Mouse (Mus musculus): ENCODE measurements around the gene Ttc9b. TPM values are rescaled to one million over a fixed set of nuclear protein-coding genes. Genes with fewer than 3 reads are reported as not detected.

Ttc9b gene
- total and polyA plus RNA-seq, 2 experiments from 2014 or later = 124 to 132 TPM

- no peaks in the 10 kb centered on the region for H3K36me3 ChIP-seq (ENCODE audit: insufficient read depth, low read length)
- DNase-seq (ENCODE audit: low spot score) (no peak), ATAC-seq (no peak)
- 0 out of 2 replicates have a peak, but pooled peaks cover under 1% of the 10 kb centered on the region for H3K4me1 ChIP-seq (ENCODE audit: insufficient read depth, low read length)
- no peak overlapping the region for H3K4me2 ChIP-seq (ENCODE audit: low read depth, low read length)
- no peak overlapping the region for H3K27ac ChIP-seq
- no peak overlapping the region for H3K4me3 ChIP-seq (ENCODE audit: low read length)
- WGBS = 71% methylated on average over 2 of the region's 2 CpGs
- TF ChIP-seq CTCF (IDR thresholded peaks at IDR 0.05; ENCODE audit: low read depth) = no peak
- H3K9ac ChIP-seq (replicated peaks; ENCODE audit: low read length) = no peak overlapping the region
- H3K9me3 ChIP-seq (ENCODE audit: low read length) = no peaks in the 10 kb centered on the region
- H3K27me3 ChIP-seq (ENCODE audit: insufficient read depth, low read length) = no peaks in the 10 kb centered on the region
Observed at GRCm38 (mm10) chr7:27683218-27683617, 29.5 kb downstream of the Ttc9b start.

GRCm38 (mm10) chr7:27685220-27685619, 31.5 kb downstream of the Ttc9b start:
- no peak for TF ChIP-seq CTCF (IDR thresholded peaks at IDR 0.05; ENCODE audit: low read depth)
- no peak overlapping the region for H3K9ac ChIP-seq (replicated peaks; ENCODE audit: low read length)
- ATAC-seq = no peak
- WGBS = 36% methylated on average over 5 of the region's 5 CpGs
- H3K4me3 ChIP-seq (ENCODE audit: low read length) = 0 out of 2 replicates have a peak overlapping the region, but pooled peaks have one; percentile 15
- peak overlapping the region; percentile 43 for H3K4me2 ChIP-seq (ENCODE audit: low read depth, low read length)
- H3K27me3 ChIP-seq (ENCODE audit: insufficient read depth, low read length) = no peaks in the 10 kb centered on the region
- H3K27ac ChIP-seq = peak overlapping the region; percentile 45; the same call in 1 of the 2 replicates
- H3K36me3 ChIP-seq (ENCODE audit: insufficient read depth, low read length) = no peaks in the 10 kb centered on the region
- DNase-seq (ENCODE audit: low spot score) = no peak
- 0 out of 2 replicates have a peak, but pooled peaks cover 3% of the 10 kb centered on the region for H3K4me1 ChIP-seq (ENCODE audit: insufficient read depth, low read length)
- no peaks in the 10 kb centered on the region for H3K9me3 ChIP-seq (ENCODE audit: low read length)

GRCm38 (mm10) chr7:27685681-27686080, 32.0 kb downstream of the Ttc9b start:
- Histone ChIP-seq H3K4me3 (ENCODE audit: low read length) (peak overlapping the region; percentile 15; the same call in 1 of the 2 replicates), H3K27ac (peak overlapping the region; percentile 45; the same call in 1 of the 2 replicates), H3K36me3 (ENCODE audit: insufficient read depth, low read length) (no peaks in the 10 kb centered on the region), H3K4me2 (ENCODE audit: low read depth, low read length) (peak overlapping the region; percentile 43), H3K9me3 (ENCODE audit: low read length) (no peaks in the 10 kb centered on the region), H3K4me1 (ENCODE audit: insufficient read depth, low read length) (0 out of 2 replicates have a peak, but pooled peaks cover 3% of the 10 kb centered on the region), H3K27me3 (ENCODE audit: insufficient read depth, low read length) (no peaks in the 10 kb centered on the region), H3K9ac (replicated peaks; ENCODE audit: low read length) (no peak overlapping the region)
- 3% methylated on average over 6 of the region's 6 CpGs for WGBS
- peak; percentile 86 for TF ChIP-seq CTCF (IDR thresholded peaks at IDR 0.05; ENCODE audit: low read depth)
- DNase-seq (ENCODE audit: low spot score) (peak; percentile 72), ATAC-seq (no peak)

- 74% methylated on average over 1 of the region's 1 CpGs for WGBS
- Histone ChIP-seq H3K27me3 (ENCODE audit: insufficient read depth, low read length) (no peaks in the 10 kb centered on the region), H3K27ac (no peak overlapping the region), H3K4me2 (ENCODE audit: low read depth, low read length) (no peak overlapping the region), H3K4me3 (ENCODE audit: low read length) (no peak overlapping the region), H3K36me3 (ENCODE audit: insufficient read depth, low read length) (no peaks in the 10 kb centered on the region), H3K9me3 (ENCODE audit: low read length) (no peaks in the 10 kb centered on the region), H3K9ac (replicated peaks; ENCODE audit: low read length) (no peak overlapping the region), H3K4me1 (ENCODE audit: insufficient read depth, low read length) (0 out of 2 replicates have a peak, but pooled peaks cover 3% of the 10 kb centered on the region)
- no peak for DNase-seq (ENCODE audit: low spot score)
- no peak for ATAC-seq
- no peak for TF ChIP-seq CTCF (IDR thresholded peaks at IDR 0.05; ENCODE audit: low read depth)
Observed at GRCm38 (mm10) chr7:27687043-27687442, 33.3 kb downstream of the Ttc9b start.

GRCm38 (mm10) chr7:27687836-27688235, 34.1 kb downstream of the Ttc9b start:
- ATAC-seq (no peak), DNase-seq (ENCODE audit: low spot score) (no peak)
- 0 out of 2 replicates have a peak overlapping the region, but pooled peaks have one; percentile 70 for H3K4me2 ChIP-seq (ENCODE audit: low read depth, low read length)
- no peaks in the 10 kb centered on the region for H3K36me3 ChIP-seq (ENCODE audit: insufficient read depth, low read length)
- no peaks in the 10 kb centered on the region for H3K9me3 ChIP-seq (ENCODE audit: low read length)
- no peak overlapping the region for H3K4me3 ChIP-seq (ENCODE audit: low read length)
- no peak for TF ChIP-seq CTCF (IDR thresholded peaks at IDR 0.05; ENCODE audit: low read depth)
- no peak overlapping the region for H3K27ac ChIP-seq
- 69% methylated on average over 3 of the region's 3 CpGs for WGBS
- H3K27me3 ChIP-seq (ENCODE audit: insufficient read depth, low read length) = no peaks in the 10 kb centered on the region
- 0 out of 2 replicates have a peak, but pooled peaks cover 3% of the 10 kb centered on the region for H3K4me1 ChIP-seq (ENCODE audit: insufficient read depth, low read length)
- H3K9ac ChIP-seq (replicated peaks; ENCODE audit: low read length) = no peak overlapping the region

DNA sequence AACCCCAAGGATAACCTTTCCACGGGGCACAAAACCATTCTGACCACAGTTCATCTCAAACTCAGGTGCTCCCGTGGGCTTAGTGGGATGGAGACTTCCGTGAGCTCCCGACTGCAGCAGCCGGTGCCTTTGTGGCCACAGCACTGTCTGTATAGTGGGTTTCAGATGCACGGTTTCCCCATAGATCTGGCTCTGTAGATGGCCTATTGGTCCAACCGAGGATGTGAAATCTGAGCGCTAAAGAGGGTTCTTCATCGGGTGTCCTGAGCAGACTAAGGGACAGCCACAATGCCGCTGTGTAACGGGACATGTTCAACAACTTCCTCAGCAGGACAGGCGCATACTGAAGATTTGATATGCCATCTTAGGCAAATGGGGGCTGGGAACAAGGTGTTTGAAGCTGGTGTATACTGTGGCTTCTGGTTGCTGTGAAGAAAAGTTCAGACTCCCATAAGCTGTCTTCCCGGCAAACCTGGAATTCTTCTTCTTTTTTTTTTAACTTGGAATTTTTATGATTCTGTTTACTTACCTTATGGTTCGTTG, 34.6 kb downstream of the Ttc9b start:
- Histone ChIP-seq H3K4me3 (ENCODE audit: low read length) (peak overlapping the region; percentile 38), H3K27ac (peak overlapping the region; percentile 78), H3K27me3 (ENCODE audit: insufficient read depth, low read length) (no peaks in the 10 kb centered on the region), H3K9ac (replicated peaks; ENCODE audit: low read length) (peak overlapping the region; percentile 47), H3K36me3 (ENCODE audit: insufficient read depth, low read length) (no peaks in the 10 kb centered on the region), H3K9me3 (ENCODE audit: low read length) (no peaks in the 10 kb centered on the region), H3K4me2 (ENCODE audit: low read depth, low read length) (peak overlapping the region; percentile 70), H3K4me1 (ENCODE audit: insufficient read depth, low read length) (0 out of 2 replicates have a peak, but pooled peaks cover 3% of the 10 kb centered on the region)
- 31% methylated on average over 14 of the region's 14 CpGs for WGBS
- no peak for DNase-seq (ENCODE audit: low spot score)
- ATAC-seq = no peak
- TF ChIP-seq CTCF (IDR thresholded peaks at IDR 0.05; ENCODE audit: low read depth) = no peak
